Mouse (Mus musculus) urinary bladder, postnatal 10 days (tissue): ENCODE data around the gene Gpc6.

Source experiments
- DNase-seq: peaks from one replicate; pipeline ENCODE4 v3.0.0; 2022; ENCODE audit warnings: low spot score

The Gpc6 gene

GRCm38 (mm10) chr14:117871268-117871667, 946.2 kb downstream of the Gpc6 start:
- DNase-seq = no peak

GRCm38 (mm10) chr14:117879313-117879712, 954.2 kb downstream of the Gpc6 start:
- DNase-seq = no peak

- DNase-seq = no peak
Observed at GRCm38 (mm10) chr14:117881112-117881511, 956.0 kb downstream of the Gpc6 start.

GRCm38 (mm10) chr14:117882222-117882621, 957.1 kb downstream of the Gpc6 start:
- no peak for DNase-seq

- DNase-seq = no peak
Observed at GRCm38 (mm10) chr14:117889653-117890052, 964.5 kb downstream of the Gpc6 start.

GRCm38 (mm10) chr14:117891426-117891825, 966.3 kb downstream of the Gpc6 start:
- no peak for DNase-seq

GRCm38 (mm10) chr14:117892026-117892425, 966.9 kb downstream of the Gpc6 start:
- no peak for DNase-seq

- no peak for DNase-seq
Observed at GRCm38 (mm10) chr14:117894869-117895538, 969.9 kb downstream of the Gpc6 start.

- DNase-seq = no peak
Observed at GRCm38 (mm10) chr14:117895539-117895912, 970.4 kb downstream of the Gpc6 start.

GRCm38 (mm10) chr14:117904300-117904699, 979.2 kb downstream of the Gpc6 start:
- no peak for DNase-seq

GRCm38 (mm10) chr14:117905701-117906100, 980.6 kb downstream of the Gpc6 start:
- DNase-seq = no peak

GRCm38 (mm10) chr14:117906361-117906760, 981.2 kb downstream of the Gpc6 start:
- no peak for DNase-seq

- no peak for DNase-seq
Observed at GRCm38 (mm10) chr14:117908231-117908920, 983.3 kb downstream of the Gpc6 start.

- no peak for DNase-seq
Observed at GRCm38 (mm10) chr14:117909046-117909445, 983.9 kb downstream of the Gpc6 start.

GRCm38 (mm10) chr14:117910323-117910722, 985.2 kb downstream of the Gpc6 start:
- DNase-seq = no peak

- DNase-seq = no peak
Observed at GRCm38 (mm10) chr14:117912624-117913270, 987.6 kb downstream of the Gpc6 start.

- no peak for DNase-seq
Observed at GRCm38 (mm10) chr14:117916577-117916976, 991.5 kb downstream of the Gpc6 start.

- no peak for DNase-seq
Observed at GRCm38 (mm10) chr14:117918724-117919123, 993.6 kb downstream of the Gpc6 start.

GRCm38 (mm10) chr14:117919612-117920011, 994.5 kb downstream of the Gpc6 start:
- DNase-seq = no peak

- DNase-seq = no peak
Observed at GRCm38 (mm10) chr14:117921393-117922014, 996.4 kb downstream of the Gpc6 start.

- no peak for DNase-seq
Observed at GRCm38 (mm10) chr14:117923667-117924066, 998.6 kb downstream of the Gpc6 start.

GRCm38 (mm10) chr14:117930105-117930847, 1005.2 kb downstream of the Gpc6 start:
- DNase-seq = no peak
